In genomic region chr7:109536451-109536946, GRCm38 (mm10) we compare ENCODE assay signal across 8 mouse cellular contexts. TPM values are rescaled to one million over a fixed set of nuclear protein-coding genes. Genes with fewer than 3 reads are reported as not detected.
DNase-seq lines count a peak whose midpoint lies in the region; ATAC-seq lines count a peak whose summit lies in the region.

No protein-coding gene starts in this region.

- H3K4me3 ChIP-seq in kidney, embryonic 14.5 days (ENCODE audit: low read length), result no peak overlapping the region
- no peak overlapping the region for H3K4me3 ChIP-seq in intestine, embryonic 15.5 days (replicated peaks)
- no peak overlapping the region for H3K4me3 ChIP-seq in midbrain, embryonic 13.5 days (replicated peaks)

- H3K27me3 ChIP-seq in kidney, embryonic 14.5 days (ENCODE audit: control insufficient read depth, insufficient read depth, low read length), result no peaks in the 10 kb centered on the region
- no peaks in the 10 kb centered on the region for H3K27me3 ChIP-seq in intestine, embryonic 15.5 days (replicated peaks)
- no peaks in the 10 kb centered on the region for H3K27me3 ChIP-seq in midbrain, embryonic 13.5 days

- ATAC-seq in kidney, embryonic 14.5 days (ENCODE audit: low FRiP score, low TSS enrichment), result no peak
- peak; percentile 54; the same call in 1 of the 2 replicates for ATAC-seq in cerebellum, adult (ENCODE audit: insufficient number of reproducible peaks, low FRiP score, low TSS enrichment)
- peak; percentile 48 for ATAC-seq in intestine, embryonic 15.5 days
- peak; percentile 91 for ATAC-seq in midbrain, embryonic 13.5 days
- no peak for ATAC-seq in erythroblast, adult 5-6 weeks (replicated peaks; ENCODE audit: low FRiP score, poor library complexity, severe bottlenecking)

- no peak overlapping the region for H3K4me2 ChIP-seq in kidney, embryonic 14.5 days (replicated peaks; ENCODE audit: low read depth, low read length)
- H3K4me2 ChIP-seq in intestine, embryonic 15.5 days (replicated peaks), result no peak overlapping the region
- no peak overlapping the region for H3K4me2 ChIP-seq in midbrain, embryonic 13.5 days (replicated peaks)

- peak overlapping the region; percentile 13; the same call in 1 of the 2 replicates for H3K27ac ChIP-seq in kidney, embryonic 14.5 days (ENCODE audit: low read depth, low read length)
- H3K27ac ChIP-seq in intestine, embryonic 15.5 days, result peak overlapping the region; percentile 52
- peak overlapping the region; percentile 57 for H3K27ac ChIP-seq in midbrain, embryonic 13.5 days

- DNase-seq in kidney, adult 9 months, result no peak
- DNase-seq in gastrocnemius, adult 8-10 months (ENCODE audit: low spot score in 2 of 2), result peak; percentile 58 to 81
- no peak for DNase-seq in embryo, embryonic 9.5 days (ENCODE audit: extremely low spot score)

- WGBS in kidney, embryonic 14.5 days, result 86% methylated on average over 4 of the region's 4 CpGs
- 60% methylated on average over 4 of the region's 4 CpGs for WGBS in intestine, embryonic 15.5 days
- 51% methylated on average over 4 of the region's 4 CpGs for WGBS in midbrain, embryonic 13.5 days

- H3K9ac ChIP-seq in kidney, embryonic 14.5 days (ENCODE audit: low read depth, low read length), result no peak overlapping the region
- H3K9ac ChIP-seq in intestine, embryonic 15.5 days, result no peak overlapping the region
- no peak overlapping the region for H3K9ac ChIP-seq in midbrain, embryonic 13.5 days (replicated peaks)

- peaks cover 38% of the 10 kb centered on the region; the same call in 1 of the 2 replicates for H3K36me3 ChIP-seq in kidney, embryonic 14.5 days (ENCODE audit: control insufficient read depth, insufficient read depth, low read length)
- H3K36me3 ChIP-seq in intestine, embryonic 15.5 days, result peaks cover 40% of the 10 kb centered on the region
- H3K36me3 ChIP-seq in midbrain, embryonic 13.5 days, result peaks cover 22% of the 10 kb centered on the region

- no peaks in the 10 kb centered on the region for H3K4me1 ChIP-seq in kidney, embryonic 14.5 days (ENCODE audit: control insufficient read depth, insufficient read depth, low read length)
- no peaks in the 10 kb centered on the region; the same call in 1 of the 2 replicates for H3K4me1 ChIP-seq in intestine, embryonic 15.5 days (replicated peaks)
- peaks cover 7% of the 10 kb centered on the region; the same call in 1 of the 2 replicates for H3K4me1 ChIP-seq in midbrain, embryonic 13.5 days (replicated peaks)

- no peaks in the 10 kb centered on the region for H3K9me3 ChIP-seq in kidney, embryonic 14.5 days (ENCODE audit: control insufficient read depth, low read length)
- H3K9me3 ChIP-seq in intestine, embryonic 15.5 days, result no peaks in the 10 kb centered on the region
- no peaks in the 10 kb centered on the region for H3K9me3 ChIP-seq in midbrain, embryonic 13.5 days

RNA-seq across cellular contexts. Expression of gene Rpl27a, which starts 17.6 kb away (rescaled TPM):
- polyA plus RNA-seq in kidney, embryonic 14.5 days (2014; fragmentation: Nextera tagmentation; extraction: Ambion mirVana), result 165 and 201 TPM in 2 replicates
- 10 to 100 TPM; 66.8 to 96.7 (median 83.2) TPM for total RNA-seq in gastrocnemius, adult 8-10 months (2022)
- polyA plus RNA-seq in intestine, embryonic 15.5 days (2015; fragmentation: Nextera tagmentation; extraction: Ambion mirVana), result 138 and 145 TPM in 2 replicates
- polyA plus RNA-seq in midbrain, embryonic 13.5 days (2015; fragmentation: Nextera tagmentation; extraction: Ambion mirVana), result 85.2 TPM in 2 replicates
- total RNA-seq in erythroblast, adult 5-6 weeks (2015; ENCODE audit: low replicate concordance), result 123 and 147 TPM in 2 replicates
- 99.9 and 139 TPM in 2 replicates for total RNA-seq in erythroblast, adult 5-6 weeks (2017; ENCODE audit: low replicate concordance)

RNA-seq across cellular contexts. Expression of gene Trim66, which starts 28.6 kb away (rescaled TPM):
- 0.04 TPM in 1 of 2 replicates, not detected in the other for polyA plus RNA-seq in kidney, embryonic 14.5 days (2014; fragmentation: Nextera tagmentation; extraction: Ambion mirVana)
- total RNA-seq in gastrocnemius, adult 8-10 months (2022), result under 1 TPM; 0.07 to 0.13 (median 0.12) TPM
- polyA plus RNA-seq in intestine, embryonic 15.5 days (2015; fragmentation: Nextera tagmentation; extraction: Ambion mirVana), result 0.01 TPM in 2 replicates
- polyA plus RNA-seq in midbrain, embryonic 13.5 days (2015; fragmentation: Nextera tagmentation; extraction: Ambion mirVana), result 0.40 and 0.46 TPM in 2 replicates
- not detected in 2 replicates for total RNA-seq in erythroblast, adult 5-6 weeks (2015; ENCODE audit: low replicate concordance)
- not detected in 2 replicates for total RNA-seq in erythroblast, adult 5-6 weeks (2017; ENCODE audit: low replicate concordance)

Comparison
In these comparisons a context has a peak if more than half of its experiments do, and no peak if none do; other contexts are left out.
1. ATAC-seq: peak in cerebellum, adult (single experiment), intestine, embryonic 15.5 days (single experiment) and midbrain, embryonic 13.5 days (single experiment); none in kidney, embryonic 14.5 days (single experiment) and erythroblast, adult 5-6 weeks (single experiment).
2. DNase-seq: peak in gastrocnemius, adult 8-10 months (2 of 2); none in kidney, adult 9 months (single experiment) and embryo, embryonic 9.5 days (single experiment).
3. Peak in every context shown above with its lines, with median percentiles within 50 percentile points of each other: H3K27ac ChIP-seq.